Mouse (Mus musculus): ENCODE data around the gene Cep126.

GRCm38 (mm10) chr9:8043044-8043387 lies 91.1 kb downstream of the Cep126 start:
- TF ChIP-seq POLR2A (IDR thresholded peaks at IDR 0.05; ENCODE audit: insufficient read depth, low read length) (no peak), EP300 (IDR thresholded peaks at IDR 0.05; ENCODE audit: insufficient read depth, low read depth, low read length) (no peak), CTCF (IDR thresholded peaks at IDR 0.05; ENCODE audit: low read depth, low read length) (no peak)
